Mouse (Mus musculus) MEL (cell line): Measurements from ENCODE around the gene Morc1. TPM values are rescaled to one million over a fixed set of nuclear protein-coding genes. Genes with fewer than 3 reads are reported as not detected.

Source experiments
- DNase-seq: peaks from one replicate; pipeline ENCODE4 v3.0.0; 2011; ENCODE audit warnings: low read depth, low spot score
- H3K27ac ChIP-seq: 2 replicates; pipeline ENCODE4 v1.5.1; 2012; ENCODE audit warnings: low read depth, mild to moderate bottlenecking, control low read depth, low read length, moderate library complexity; ENCODE audit not compliant: control insufficient read depth
- H3K27me3 ChIP-seq, 2 experiments: fragments of 150-350 bp in 1 of 2; sonication (generic) in 1 of 2; 2 replicates each; pipeline ENCODE4 v1.6.1; 2012; ENCODE audit warnings: low read length in 2 of 2, mild to moderate bottlenecking in 2 of 2, improper control_type of control experiment in 1 of 2, moderate library complexity in 1 of 2; ENCODE audit not compliant: insufficient read depth in 2 of 2, control insufficient read depth in 1 of 2
- H3K36me3 ChIP-seq, 2 experiments: 2 replicates each; pipeline ENCODE4 v1.6.1; 2012 to 2014; ENCODE audit warnings: low read length in 2 of 2, improper control_type of control experiment in 1 of 2, inconsistent platforms in 1 of 2, mild to moderate bottlenecking in 1 of 2; ENCODE audit not compliant: insufficient read depth in 2 of 2, control insufficient read depth in 1 of 2
- H3K4me1 ChIP-seq, 2 experiments: fragments of 150-350 bp in 1 of 2; sonication (generic) in 1 of 2; 2 replicates each; pipeline ENCODE4 v1.6.1; 2012; ENCODE audit warnings: low read length in 2 of 2, improper control_type of control experiment in 1 of 2, mild to moderate bottlenecking in 1 of 2; ENCODE audit not compliant: insufficient read depth in 2 of 2, control insufficient read depth in 1 of 2
- H3K4me3 ChIP-seq, 2 experiments: fragments of 150-350 bp in 1 of 2; sonication (generic) in 1 of 2; 2 replicates each; pipeline ENCODE4 v1.5.1; 2012; ENCODE audit warnings: low read depth in 2 of 2, low read length in 2 of 2, mild to moderate bottlenecking in 2 of 2, moderate library complexity in 2 of 2, control low read depth in 1 of 2, improper control_type of control experiment in 1 of 2; ENCODE audit not compliant: control insufficient read depth in 1 of 2, insufficient read depth in 1 of 2
- H3K79me2 ChIP-seq: 2 replicates; pipeline ENCODE4 v1.6.1; 2012; ENCODE audit warnings: mild to moderate bottlenecking, low read length, moderate library complexity; ENCODE audit not compliant: control insufficient read depth, poor library complexity, insufficient read depth
- H3K9ac ChIP-seq: 2 replicates; pipeline ENCODE4 v1.6.1; 2012; ENCODE audit warnings: low read depth, mild to moderate bottlenecking, control low read depth, low read length, moderate library complexity; ENCODE audit not compliant: control insufficient read depth, poor library complexity, severe bottlenecking
- H3K9me3 ChIP-seq: fragments of 150-350 bp; sonication (generic); replicated peaks from 2 replicates; pipeline ENCODE4 v1.6.1; 2012; ENCODE audit warnings: mild to moderate bottlenecking, low read length, improper control_type of control experiment, moderate library complexity; ENCODE audit not compliant: insufficient read depth
- BHLHE40 ChIP-seq: IDR thresholded peaks from 2 replicates; pipeline ENCODE4 v1.6.1; 2012; ENCODE audit warnings: low read depth, mild to moderate bottlenecking, inconsistent platforms, low read length, improper control_type of control experiment, borderline replicate concordance
- EP300 ChIP-seq, 2 experiments: IDR thresholded peaks; 2 replicates each; pipeline ENCODE4 v1.6.1; 2011; ENCODE audit warnings: improper control_type of control experiment in 2 of 2, low read length in 2 of 2, low read depth in 1 of 2, mild to moderate bottlenecking in 1 of 2
- GATA1 ChIP-seq: IDR thresholded peaks from 2 replicates; pipeline ENCODE4 v1.6.1; 2011; ENCODE audit warnings: low read depth, low read length, improper control_type of control experiment
- KAT2A ChIP-seq: conservative IDR thresholded peaks from 2 replicates; pipeline ENCODE4 v1.6.1; 2012; ENCODE audit warnings: low read depth, low read length, improper control_type of control experiment, inconsistent platforms
- MAFK ChIP-seq: IDR thresholded peaks from 2 replicates; pipeline ENCODE4 v1.6.1; 2011; ENCODE audit warnings: low read depth, mild to moderate bottlenecking, low read length, improper control_type of control experiment, borderline replicate concordance
- MYC ChIP-seq: IDR thresholded peaks from 2 replicates; pipeline ENCODE4 v1.6.1; 2011; ENCODE audit warnings: low read depth, mild to moderate bottlenecking, low read length, improper control_type of control experiment, moderate library complexity
- POLR2A ChIP-seq, 2 experiments: IDR thresholded peaks; 2 replicates each; pipeline ENCODE4 v1.6.1; 2011 to 2012; ENCODE audit warnings: low read length in 2 of 2, mild to moderate bottlenecking in 2 of 2, control low read depth in 1 of 2, improper control_type of control experiment in 1 of 2, low read depth in 1 of 2, moderate library complexity in 1 of 2; ENCODE audit not compliant: control insufficient read depth in 1 of 2, insufficient read depth in 1 of 2, poor library complexity in 1 of 2
- POLR2AphosphoS5 ChIP-seq: IDR thresholded peaks from 2 replicates; pipeline ENCODE4 v1.6.1; 2012; ENCODE audit warnings: low read depth, borderline replicate concordance, mild to moderate bottlenecking, inconsistent platforms, low read length, moderate library complexity, mixed read lengths
- SMC3 ChIP-seq: IDR thresholded peaks from 2 replicates; pipeline ENCODE4 v1.6.1; 2011; ENCODE audit warnings: low read depth, low read length, improper control_type of control experiment
- TCF12 ChIP-seq: IDR thresholded peaks from 2 replicates; pipeline ENCODE4 v1.6.1; 2014; ENCODE audit warnings: low read depth, mild to moderate bottlenecking, inconsistent platforms, low read length, improper control_type of control experiment, moderate library complexity
- USF1 ChIP-seq: IDR thresholded peaks from 2 replicates; pipeline ENCODE4 v1.6.1; 2014; ENCODE audit warnings: low read depth, mild to moderate bottlenecking, inconsistent platforms, low read length, improper control_type of control experiment, moderate library complexity
- ZC3H11A ChIP-seq: IDR thresholded peaks from 2 replicates; pipeline ENCODE4 v1.6.1; 2012; ENCODE audit warnings: low read depth, mild to moderate bottlenecking, inconsistent platforms, low read length, improper control_type of control experiment
- ZKSCAN1 ChIP-seq: IDR thresholded peaks from 2 replicates; pipeline ENCODE4 v1.6.1; 2012; ENCODE audit warnings: low read depth, mild to moderate bottlenecking, inconsistent platforms, low read length, improper control_type of control experiment, moderate library complexity
- ZNF384 ChIP-seq: IDR thresholded peaks from 2 replicates; pipeline ENCODE4 v1.6.1; 2012; ENCODE audit warnings: low read depth, mild to moderate bottlenecking, inconsistent platforms, low read length, improper control_type of control experiment
- polyA plus RNA-seq, 2 experiments: library from polyadenylated mRNA; stranded (reverse) in 1 of 2; unstranded in 1 of 2; fragments of >175 nt in 1 of 2; fragments of >200 nt in 1 of 2; gene quantifications; 2 replicates each; pipeline versions ENCODE4 v1.2.1 to v1.2.4; 2012; ENCODE audit warnings: low replicate concordance in 2 of 2, low read depth in 1 of 2; ENCODE audit not compliant: insufficient read length in 2 of 2, insufficient read depth in 1 of 2, missing spikeins in 1 of 2
- total RNA-seq: library from RNA; depleted of rRNA; stranded (reverse); fragments of 300-350 nt; gene quantifications from 2 replicates; pipeline ENCODE4 v1.2.3, GENCODE M21; 2012

Gene Morc1
- total and polyA plus RNA-seq, 3 experiments: not detected

DNA sequence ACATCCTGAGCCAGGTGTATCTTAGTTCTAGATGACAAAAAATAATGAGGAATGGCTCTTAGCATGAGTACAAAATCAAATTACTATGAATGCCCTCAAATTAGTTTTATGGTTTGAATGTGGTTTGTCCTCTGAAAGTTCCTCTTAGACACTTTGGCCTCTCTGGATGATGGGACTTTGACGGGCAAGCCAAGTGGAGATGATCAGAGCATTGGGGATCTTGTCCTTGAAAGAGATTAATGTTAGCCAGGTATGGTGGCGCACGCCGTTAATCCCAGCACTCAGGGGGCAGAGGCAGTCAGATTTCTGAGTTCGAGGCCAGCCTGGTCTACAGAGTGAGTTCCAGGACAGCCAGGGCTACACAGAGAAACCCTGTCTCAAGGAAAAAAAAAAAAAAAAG, 13.6 kb downstream of the Morc1 start:
- Histone ChIP-seq H3K27ac (no peak overlapping the region), H3K9ac (no peak overlapping the region), H3K79me2 (no peaks in the 10 kb centered on the region), H3K9me3 (no peaks in the 10 kb centered on the region), H3K36me3 (no peaks in the 10 kb centered on the region), H3K4me3 (no peak overlapping the region), H3K27me3 (no peaks in the 10 kb centered on the region), H3K4me1 (no peaks in the 10 kb centered on the region)
- no peak for TF ChIP-seq ZC3H11A
- no peak for TF ChIP-seq ZKSCAN1
- TF ChIP-seq MAFK: no peak
- no peak for TF ChIP-seq USF1
- TF ChIP-seq BHLHE40: no peak
- no peak for TF ChIP-seq EP300 (IDR thresholded peaks at IDR 0.05; ENCODE audit: low read depth in 1 of 2, low read length in 2 of 2)
- TF ChIP-seq POLR2AphosphoS5: no peak
- TF ChIP-seq MYC: no peak
- DNase-seq: no peak

DNA sequence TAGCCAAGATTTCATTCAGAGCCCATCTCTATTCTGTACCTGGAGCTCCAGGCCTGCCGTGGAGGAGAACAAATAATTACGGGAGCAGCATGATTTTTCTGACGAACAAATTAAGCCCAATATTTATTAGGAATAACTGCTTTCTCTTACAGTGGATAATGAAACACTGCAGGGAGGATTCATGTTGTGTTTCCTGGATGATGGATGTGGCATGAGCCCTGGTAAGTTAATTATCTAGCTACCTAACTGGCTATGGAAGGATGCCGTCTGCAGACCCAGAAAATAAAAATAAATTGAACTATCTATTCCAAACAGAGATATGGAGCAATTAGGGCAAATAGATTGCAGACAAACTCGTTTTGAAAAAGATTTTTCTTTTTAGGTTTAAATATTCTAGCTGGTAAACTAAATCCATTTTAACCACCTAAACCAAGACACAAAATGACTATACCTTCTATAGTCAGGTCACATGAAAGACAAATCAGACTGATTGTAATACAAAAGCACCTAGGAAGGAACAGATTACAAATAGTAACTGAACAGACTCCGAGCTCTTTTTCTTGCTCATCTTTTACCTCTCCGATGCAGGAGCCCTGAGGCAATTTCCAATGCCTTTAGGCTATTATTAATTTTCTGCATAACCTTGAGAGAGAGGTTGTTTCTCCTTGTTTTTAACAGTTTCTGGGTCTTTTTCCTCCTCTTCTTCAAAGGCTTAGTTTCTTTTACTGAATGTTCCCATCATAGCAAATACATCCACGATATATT, 15.3 kb downstream of the Morc1 start:
- no peaks in the 10 kb centered on the region for H3K79me2 ChIP-seq

DNA sequence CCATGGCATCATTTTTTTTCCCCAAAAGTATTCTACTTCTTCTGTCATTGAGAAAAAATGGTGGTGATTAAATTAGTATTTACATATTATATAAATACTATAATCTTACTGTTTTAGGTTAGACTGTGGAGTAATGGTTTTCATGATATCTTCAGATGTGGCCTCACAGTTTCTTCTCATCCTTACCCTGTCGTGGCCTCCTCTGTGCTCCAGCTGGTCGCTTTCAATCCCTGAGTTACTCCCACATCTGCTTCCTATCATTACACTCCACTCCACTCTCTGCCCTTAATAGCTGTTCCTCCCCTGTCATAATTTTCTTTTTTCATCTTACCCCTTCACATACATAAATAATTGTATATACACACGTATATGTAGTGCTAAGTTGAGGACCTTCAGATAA, 22.2 kb downstream of the Morc1 start:
- no peak for TF ChIP-seq KAT2A
- TF ChIP-seq, all 39 proteins: peak for 0
- Histone ChIP-seq H3K27me3 (no peaks in the 10 kb centered on the region), H3K9ac (no peak overlapping the region), H3K27ac (no peak overlapping the region), H3K36me3 (no peaks in the 10 kb centered on the region), H3K79me2 (no peaks in the 10 kb centered on the region), H3K4me3 (no peak overlapping the region), H3K4me1 (no peaks in the 10 kb centered on the region), H3K9me3 (no peaks in the 10 kb centered on the region)
- no peak for DNase-seq

More for the DNA sequence above, 15.3 kb downstream of the Morc1 start:
- Histone ChIP-seq H3K36me3 (no peaks in the 10 kb centered on the region), H3K9ac (no peak overlapping the region), H3K27me3 (no peaks in the 10 kb centered on the region), H3K4me1 (no peaks in the 10 kb centered on the region), H3K9me3 (no peaks in the 10 kb centered on the region), H3K4me3 (no peak overlapping the region), H3K27ac (no peak overlapping the region)
- TF ChIP-seq ZNF384: no peak
- no peak for TF ChIP-seq MYC
- TF ChIP-seq POLR2A (IDR thresholded peaks at IDR 0.05; ENCODE audit: control insufficient read depth in 1 of 2, insufficient read depth in 1 of 2, low read depth in 1 of 2, low read length in 2 of 2, poor library complexity in 1 of 2): no peak
- TF ChIP-seq TCF12: no peak
- no peak for TF ChIP-seq SMC3
- TF ChIP-seq GATA1: no peak
- DNase-seq: no peak
